Mouse (Mus musculus): ENCODE data around the gene Erh.

DNA sequence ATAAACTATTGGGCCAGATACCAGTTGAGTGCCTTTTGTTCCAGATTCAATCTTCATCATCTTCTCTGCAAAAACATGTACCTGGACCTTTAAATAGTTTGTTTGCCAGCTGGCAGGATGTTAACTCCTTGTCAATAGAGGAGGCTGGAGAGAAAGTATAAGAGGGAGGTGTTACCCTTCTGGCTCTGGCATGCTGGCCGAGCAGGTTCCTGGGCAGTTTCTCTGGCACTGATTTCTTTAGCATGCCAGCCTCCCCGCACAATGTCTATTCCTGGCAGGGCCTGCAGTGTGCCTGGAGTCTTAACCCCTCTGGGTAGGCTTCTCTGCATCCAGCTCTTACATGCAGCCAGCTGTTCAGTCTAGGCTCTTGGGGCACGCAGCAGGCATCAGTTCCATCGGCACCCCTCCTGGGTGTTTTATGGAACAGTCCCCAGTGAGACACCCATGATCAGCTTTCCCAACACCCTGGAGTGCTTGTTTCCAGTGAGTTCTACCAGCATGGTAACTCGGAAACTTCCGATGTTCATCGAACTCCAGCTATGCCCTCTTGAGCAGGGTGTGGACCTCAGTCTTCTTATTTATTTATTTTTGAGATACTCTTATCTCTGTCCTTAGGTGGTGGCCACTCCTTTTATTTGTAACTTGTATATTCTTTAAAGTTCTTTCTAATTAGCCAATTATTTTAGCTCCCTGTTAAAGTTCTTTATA is 10.0 kb upstream of the Erh start:
- no peak for TF ChIP-seq CTCF (conservative IDR thresholded peaks at IDR 0.05; ENCODE audit: low read length)
- no peak for TF ChIP-seq POU5F1 (IDR thresholded peaks at IDR 0.05; ENCODE audit: borderline replicate concordance, low read length)
- no peak for TF ChIP-seq NANOG (IDR thresholded peaks at IDR 0.05; ENCODE audit: borderline replicate concordance, low read length)

Data from E14TG2a.4 (cell line).